Comparison of ENCODE assay signal across 8 mouse cellular contexts in the genomic region with DNA sequence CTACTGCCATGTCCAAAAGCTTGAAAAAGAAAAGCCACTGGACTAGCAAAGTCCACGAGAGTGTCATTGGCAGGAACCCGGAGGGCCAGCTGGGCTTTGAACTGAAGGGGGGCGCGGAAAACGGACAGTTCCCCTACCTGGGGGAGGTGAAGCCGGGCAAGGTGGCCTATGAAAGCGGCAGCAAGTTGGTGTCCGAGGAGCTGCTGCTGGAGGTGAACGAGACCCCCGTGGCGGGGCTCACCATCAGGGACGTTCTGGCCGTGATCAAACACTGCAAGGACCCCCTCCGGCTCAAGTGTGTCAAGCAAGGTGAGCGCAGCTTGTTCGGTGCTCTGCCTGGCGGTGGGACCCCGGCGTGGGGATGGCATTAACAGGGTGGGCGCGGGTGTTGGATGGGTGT. TPM values are rescaled to one million over a fixed set of nuclear protein-coding genes. Genes with fewer than 3 reads are reported as not detected.
A peak's percentile ranks its signal among the peaks of the same experiment; 100 is the strongest.
DNase-seq lines count a peak whose midpoint lies in the region; ATAC-seq and TF ChIP-seq lines count a peak whose summit lies in the region.

No protein-coding gene starts in this region.

- no peaks in the 10 kb centered on the region for H3K9me3 ChIP-seq in ES-E14 (ENCODE audit: control insufficient read depth, insufficient read depth, low read depth, low read length)
- H3K9me3 ChIP-seq in embryonic facial prominence, embryonic 13.5 days, result no peaks in the 10 kb centered on the region
- H3K9me3 ChIP-seq in neural tube, embryonic 13.5 days, result no peaks in the 10 kb centered on the region

- DNase-seq in gastrocnemius, adult 18-20 months (ENCODE audit: low spot score), result peak; percentile 1
- DNase-seq in gastrocnemius, postnatal 10 days, result no peak
- DNase-seq in ES-E14 (ENCODE audit: low read depth, low spot score), result peak; percentile 2
- peak; percentile 10 for DNase-seq in heart, postnatal 4 days
- peak; percentile 3 to 38 for DNase-seq in left cerebral cortex, postnatal 10 days (ENCODE audit: extremely low spot score in 1 of 2, low spot score in 2 of 2)
- DNase-seq in yolk sac, embryonic 10.5 days (ENCODE audit: low spot score), result no peak

- H3K4me3 ChIP-seq in ES-E14 (ENCODE audit: insufficient read depth in 1 of 2, low read depth in 1 of 2, low read length in 2 of 2, poor library complexity in 1 of 2, severe bottlenecking in 1 of 2), result peak overlapping the region; percentile 71 to 86
- H3K4me3 ChIP-seq in embryonic facial prominence, embryonic 13.5 days, result peak overlapping the region; percentile 74
- peak overlapping the region; percentile 73 for H3K4me3 ChIP-seq in neural tube, embryonic 13.5 days

- H3K36me3 ChIP-seq in ES-E14 (ENCODE audit: control insufficient read depth, insufficient read depth, low read length, poor library complexity, severe bottlenecking), result no peaks in the 10 kb centered on the region
- no peaks in the 10 kb centered on the region for H3K36me3 ChIP-seq in embryonic facial prominence, embryonic 13.5 days
- H3K36me3 ChIP-seq in neural tube, embryonic 13.5 days, result no peaks in the 10 kb centered on the region

- H3K27me3 ChIP-seq in embryonic facial prominence, embryonic 13.5 days, result peaks cover 12% of the 10 kb centered on the region
- H3K27me3 ChIP-seq in neural tube, embryonic 13.5 days, result no peaks in the 10 kb centered on the region

- H3K27ac ChIP-seq in ES-E14 (ENCODE audit: insufficient read depth, low read depth, low read length, poor library complexity, severe bottlenecking), result no peak overlapping the region
- H3K27ac ChIP-seq in embryonic facial prominence, embryonic 13.5 days, result peak overlapping the region; percentile 91; the same call in 1 of the 2 replicates
- peak overlapping the region; percentile 81 for H3K27ac ChIP-seq in neural tube, embryonic 13.5 days (replicated peaks)

- ATAC-seq in embryonic facial prominence, embryonic 13.5 days (ENCODE audit: insufficient number of reproducible peaks, insufficient read depth, low FRiP score, low TSS enrichment, low read depth), result no peak; the same call in 1 of the 2 replicates
- ATAC-seq in neural tube, embryonic 13.5 days (ENCODE audit: low read depth), result peak; percentile 11; the same call in 1 of the 2 replicates

- in situ Hi-C loops in ES-E14 (cut with MboI; ENCODE audit: low sequenced_read_pairs in 2 of 2, unreplicated experiment in 2 of 2), result no loop called here

- intact Hi-C loops in left cerebral cortex, postnatal 10 days (cut with DNase I), result no loop called here

- H3K4me1 ChIP-seq in ES-E14 (ENCODE audit: control insufficient read depth in 2 of 2, insufficient read depth in 2 of 2, low read length in 2 of 2, poor library complexity in 1 of 2), result 0 out of 4 replicates have a peak, but pooled peaks cover 0 to 3% of the 10 kb centered on the region in 2 experiments
- H3K4me1 ChIP-seq in embryonic facial prominence, embryonic 13.5 days, result peaks cover 22% of the 10 kb centered on the region
- H3K4me1 ChIP-seq in neural tube, embryonic 13.5 days (replicated peaks), result peaks cover 19% of the 10 kb centered on the region

- WGBS in embryonic facial prominence, embryonic 13.5 days, result 0% methylated on average over 21 of the region's 21 CpGs
- WGBS in neural tube, embryonic 13.5 days, result under 1% methylated on average over 21 of the region's 21 CpGs

- H3K4me2 ChIP-seq in embryonic facial prominence, embryonic 13.5 days, result peak overlapping the region; percentile 97
- peak overlapping the region; percentile 96 for H3K4me2 ChIP-seq in neural tube, embryonic 13.5 days

- 0 out of 2 replicates have a peak overlapping the region, but pooled peaks have one; percentile 74 for H3K9ac ChIP-seq in ES-E14 (ENCODE audit: insufficient read depth, low read depth, low read length, poor library complexity, severe bottlenecking)
- H3K9ac ChIP-seq in embryonic facial prominence, embryonic 13.5 days, result peak overlapping the region; percentile 85
- H3K9ac ChIP-seq in neural tube, embryonic 13.5 days, result peak overlapping the region; percentile 80

TF ChIP-seq in ES-E14, 5 proteins besides CTCF, POLR2A, EP300 and RAD21:
- TF ChIP-seq CHD2 (IDR thresholded peaks at IDR 0.05; ENCODE audit: low read depth, low read length), result no peak
- TF ChIP-seq MAFK (IDR thresholded peaks at IDR 0.05; ENCODE audit: insufficient read depth, low read depth, low read length), result no peak
- no peak for TF ChIP-seq ZNF384 (IDR thresholded peaks at IDR 0.05; ENCODE audit: low read depth, low read length)
- no peak for TF ChIP-seq HCFC1 (IDR thresholded peaks at IDR 0.05; ENCODE audit: borderline replicate concordance, insufficient read depth, low read length)
- TF ChIP-seq ZC3H11A (IDR thresholded peaks at IDR 0.05; ENCODE audit: borderline replicate concordance, low read depth, low read length), result no peak

RNA-seq across cellular contexts. Expression of a gene that starts 0.4 kb away (rescaled TPM):
- total RNA-seq in gastrocnemius, adult 18-20 months (2021), result under 1 TPM; 0.53 to 0.85 TPM
- 1 to 10 TPM; 4.6 to 7.3 TPM for total RNA-seq in gastrocnemius, postnatal 10 days (2021)
- total RNA-seq in ES-E14 (2012; rRNA removed), result 0.85 and 1.2 TPM in 2 replicates
- 9.7 and 10.8 TPM in 2 replicates for polyA plus RNA-seq in embryonic facial prominence, embryonic 13.5 days (2015; fragmentation: Nextera tagmentation; extraction: Ambion mirVana)
- total RNA-seq in heart, postnatal 4 days (2021), result 1 to 10 TPM; 2.0 to 3.8 TPM
- total RNA-seq in left cerebral cortex, postnatal 10 days (2021), result 10 to 100 TPM; 89.5 to 96.4 TPM
- polyA plus RNA-seq in neural tube, embryonic 13.5 days (2015; fragmentation: Nextera tagmentation; extraction: Ambion mirVana), result 20.5 and 23.1 TPM in 2 replicates

Comparison
In these comparisons a context has a peak if more than half of its experiments do, and no peak if none do; other contexts are left out.
1. DNase-seq: peak in gastrocnemius, adult 18-20 months (single experiment), ES-E14 (single experiment), heart, postnatal 4 days (single experiment) and left cerebral cortex, postnatal 10 days (2 of 2); none in gastrocnemius, postnatal 10 days (single experiment) and yolk sac, embryonic 10.5 days (single experiment).
2. RNA of a gene that starts 0.4 kb away (total RNA-seq): 89.5 to 96.4 TPM in left cerebral cortex, postnatal 10 days; 4.6 to 7.3 TPM in gastrocnemius, postnatal 10 days, 2.0 to 3.8 TPM in heart, postnatal 4 days, 0.53 to 0.85 TPM in gastrocnemius, adult 18-20 months and 0.85 to 1.2 TPM in ES-E14; every median in the first group is over 10 times any median in the second.
3. Peak in every context shown above with its lines, with median percentiles within 50 percentile points of each other: H3K4me3 ChIP-seq and H3K9ac ChIP-seq.